Mouse (Mus musculus) MEL (cell line): ENCODE measurements at regions not wholly inside any gene's neighbourhood (a gene's known extent, or its start where the extent isn't known, plus 50 kb on each side); places are given as distances from the start of the nearest gene placed in this dataset.

Experiments
- DNase-seq: peaks from one replicate; pipeline ENCODE4 v3.0.0; 2011; ENCODE audit warnings: low read depth, low spot score
- H3K27ac ChIP-seq: 2 replicates; pipeline ENCODE4 v1.5.1; 2012; ENCODE audit warnings: low read depth, mild to moderate bottlenecking, control low read depth, low read length, moderate library complexity; ENCODE audit not compliant: control insufficient read depth
- H3K27me3 ChIP-seq, 2 experiments: fragments of 150-350 bp in 1 of 2; sonication (generic) in 1 of 2; 2 replicates each; pipeline ENCODE4 v1.6.1; 2012; ENCODE audit warnings: low read length in 2 of 2, mild to moderate bottlenecking in 2 of 2, improper control_type of control experiment in 1 of 2, moderate library complexity in 1 of 2; ENCODE audit not compliant: insufficient read depth in 2 of 2, control insufficient read depth in 1 of 2
- H3K36me3 ChIP-seq, 2 experiments: 2 replicates each; pipeline ENCODE4 v1.6.1; 2012 to 2014; ENCODE audit warnings: low read length in 2 of 2, improper control_type of control experiment in 1 of 2, inconsistent platforms in 1 of 2, mild to moderate bottlenecking in 1 of 2; ENCODE audit not compliant: insufficient read depth in 2 of 2, control insufficient read depth in 1 of 2
- H3K4me1 ChIP-seq, 2 experiments: fragments of 150-350 bp in 1 of 2; sonication (generic) in 1 of 2; 2 replicates each; pipeline ENCODE4 v1.6.1; 2012; ENCODE audit warnings: low read length in 2 of 2, improper control_type of control experiment in 1 of 2, mild to moderate bottlenecking in 1 of 2; ENCODE audit not compliant: insufficient read depth in 2 of 2, control insufficient read depth in 1 of 2
- H3K4me3 ChIP-seq, 2 experiments: fragments of 150-350 bp in 1 of 2; sonication (generic) in 1 of 2; 2 replicates each; pipeline ENCODE4 v1.5.1; 2012; ENCODE audit warnings: low read depth in 2 of 2, low read length in 2 of 2, mild to moderate bottlenecking in 2 of 2, moderate library complexity in 2 of 2, control low read depth in 1 of 2, improper control_type of control experiment in 1 of 2; ENCODE audit not compliant: control insufficient read depth in 1 of 2, insufficient read depth in 1 of 2
- H3K79me2 ChIP-seq: 2 replicates; pipeline ENCODE4 v1.6.1; 2012; ENCODE audit warnings: mild to moderate bottlenecking, low read length, moderate library complexity; ENCODE audit not compliant: control insufficient read depth, poor library complexity, insufficient read depth
- H3K9ac ChIP-seq: 2 replicates; pipeline ENCODE4 v1.6.1; 2012; ENCODE audit warnings: low read depth, mild to moderate bottlenecking, control low read depth, low read length, moderate library complexity; ENCODE audit not compliant: control insufficient read depth, poor library complexity, severe bottlenecking
- H3K9me3 ChIP-seq: fragments of 150-350 bp; sonication (generic); replicated peaks from 2 replicates; pipeline ENCODE4 v1.6.1; 2012; ENCODE audit warnings: mild to moderate bottlenecking, low read length, improper control_type of control experiment, moderate library complexity; ENCODE audit not compliant: insufficient read depth
- CHD1 ChIP-seq: IDR thresholded peaks from 2 replicates; pipeline ENCODE4 v1.6.1; 2012; ENCODE audit warnings: low read depth, mild to moderate bottlenecking, inconsistent platforms, low read length, improper control_type of control experiment
- CHD2 ChIP-seq: IDR thresholded peaks from 2 replicates; pipeline ENCODE4 v1.6.1; 2011; ENCODE audit warnings: low read length, improper control_type of control experiment
- EP300 ChIP-seq, 2 experiments: IDR thresholded peaks; 2 replicates each; pipeline ENCODE4 v1.6.1; 2011; ENCODE audit warnings: improper control_type of control experiment in 2 of 2, low read length in 2 of 2, low read depth in 1 of 2, mild to moderate bottlenecking in 1 of 2
- JUND ChIP-seq: IDR thresholded peaks from 2 replicates; pipeline ENCODE4 v1.6.1; 2011; ENCODE audit warnings: low read depth, mild to moderate bottlenecking, improper control_type of control experiment, low read length
- KAT2A ChIP-seq: conservative IDR thresholded peaks from 2 replicates; pipeline ENCODE4 v1.6.1; 2012; ENCODE audit warnings: low read depth, low read length, improper control_type of control experiment, inconsistent platforms
- RAD21 ChIP-seq: IDR thresholded peaks from 2 replicates; pipeline ENCODE4 v1.6.1; 2011; ENCODE audit warnings: mild to moderate bottlenecking, low read depth, low read length, improper control_type of control experiment
- TAL1 ChIP-seq: IDR thresholded peaks from 2 replicates; pipeline ENCODE4 v1.6.1; 2012; ENCODE audit warnings: mild to moderate bottlenecking, inconsistent platforms, low read length, moderate library complexity, mixed read lengths
- UBTF ChIP-seq: IDR thresholded peaks from 2 replicates; pipeline ENCODE4 v1.6.1; 2012; ENCODE audit warnings: low read depth, mild to moderate bottlenecking, inconsistent platforms, low read length, improper control_type of control experiment, moderate library complexity, borderline replicate concordance; ENCODE audit not compliant: insufficient read depth
- ZKSCAN1 ChIP-seq: IDR thresholded peaks from 2 replicates; pipeline ENCODE4 v1.6.1; 2012; ENCODE audit warnings: low read depth, mild to moderate bottlenecking, inconsistent platforms, low read length, improper control_type of control experiment, moderate library complexity

GRCm38 (mm10) chr11:18011101-18011733 lies 57.5 kb upstream of the Etaa1 start:
- no peak overlapping the region for H3K27ac ChIP-seq
- no peaks in the 10 kb centered on the region for H3K4me1 ChIP-seq
- no peaks in the 10 kb centered on the region for H3K36me3 ChIP-seq
- TF ChIP-seq RAD21 (0 out of 2 replicates have a peak, but pooled peaks have one; percentile 6), TAL1 (no peak), JUND (no peak), CHD1 (no peak), ZKSCAN1 (no peak)
- no peak for DNase-seq
- H3K9me3 ChIP-seq: no peaks in the 10 kb centered on the region
- no peak overlapping the region for H3K9ac ChIP-seq
- no peak overlapping the region for H3K4me3 ChIP-seq
- no peaks in the 10 kb centered on the region for H3K79me2 ChIP-seq
- H3K27me3 ChIP-seq: no peaks in the 10 kb centered on the region; a peak in 2 of 4 replicates

- DNase-seq: no peak
- H3K4me3 ChIP-seq: no peak overlapping the region
- no peaks in the 10 kb centered on the region for H3K36me3 ChIP-seq
- no peaks in the 10 kb centered on the region for H3K4me1 ChIP-seq
- no peaks in the 10 kb centered on the region for H3K9me3 ChIP-seq
- H3K79me2 ChIP-seq: no peaks in the 10 kb centered on the region
- TF ChIP-seq CHD2 (no peak), KAT2A (no peak), UBTF (no peak), EP300 (IDR thresholded peaks at IDR 0.05; ENCODE audit: low read depth in 1 of 2, low read length in 2 of 2) (no peak)
- H3K9ac ChIP-seq: no peak overlapping the region
- no peak overlapping the region for H3K27ac ChIP-seq
- H3K27me3 ChIP-seq: peaks cover 0 to 2% of the 10 kb centered on the region in 2 experiments; a peak in 1 of 4 replicates
Measured at GRCm38 (mm10) chr11:18008140-18008539, 54.5 kb upstream of the Etaa1 start.
